Mouse (Mus musculus) kidney, adult 8-10 months (tissue): ENCODE data around the gene Rcl1.

Source experiments
- DNase-seq, 2 experiments: peaks; one replicate each; pipeline ENCODE4 v3.0.0; 2022

Gene Rcl1

GRCm38 (mm10) chr19:29113746-29114649 lies 12.8 kb downstream of the Rcl1 start:
- peak in 1 of 2 experiments; percentile 40 for DNase-seq

- DNase-seq = no peak
Observed at GRCm38 (mm10) chr19:29116796-29117195, 15.6 kb downstream of the Rcl1 start.

- no peak for DNase-seq
Observed at GRCm38 (mm10) chr19:29118196-29118595, 17.0 kb downstream of the Rcl1 start.

- peak; percentile 26 to 34 for DNase-seq
Observed at GRCm38 (mm10) chr19:29120311-29120710, 19.1 kb downstream of the Rcl1 start.

- DNase-seq = peak; percentile 24 to 29
Observed at GRCm38 (mm10) chr19:29121394-29121793, 20.2 kb downstream of the Rcl1 start.

- DNase-seq = no peak
Observed at GRCm38 (mm10) chr19:29124886-29125585, 23.9 kb downstream of the Rcl1 start.

- DNase-seq = no peak
Observed at GRCm38 (mm10) chr19:29126347-29127015, 25.3 kb downstream of the Rcl1 start.

GRCm38 (mm10) chr19:29127331-29127730 lies 26.2 kb downstream of the Rcl1 start:
- no peak for DNase-seq

GRCm38 (mm10) chr19:29128217-29128616 lies 27.0 kb downstream of the Rcl1 start:
- DNase-seq = peak in 1 of 2 experiments; percentile 29

- DNase-seq = peak in 1 of 2 experiments; percentile 24
Observed at GRCm38 (mm10) chr19:29129551-29129950, 28.4 kb downstream of the Rcl1 start.

- no peak for DNase-seq
Observed at GRCm38 (mm10) chr19:29131171-29131570, 30.0 kb downstream of the Rcl1 start.

- peak in 1 of 2 experiments; percentile 27 for DNase-seq
Observed at GRCm38 (mm10) chr19:29134293-29134692, 33.1 kb downstream of the Rcl1 start.

- DNase-seq = no peak
Observed at GRCm38 (mm10) chr19:29135172-29135736, 34.1 kb downstream of the Rcl1 start.

- DNase-seq = no peak
Observed at GRCm38 (mm10) chr19:29138546-29139270, 37.5 kb downstream of the Rcl1 start.

- DNase-seq = no peak
Observed at GRCm38 (mm10) chr19:29139699-29140456, 38.7 kb downstream of the Rcl1 start.

GRCm38 (mm10) chr19:29140933-29141332 lies 39.8 kb downstream of the Rcl1 start:
- no peak for DNase-seq

GRCm38 (mm10) chr19:29142307-29142706 lies 41.1 kb downstream of the Rcl1 start:
- DNase-seq = no peak

- no peak for DNase-seq
Observed at GRCm38 (mm10) chr19:29145421-29145820, 44.2 kb downstream of the Rcl1 start.

- DNase-seq = no peak
Observed at GRCm38 (mm10) chr19:29146820-29147219, 45.6 kb downstream of the Rcl1 start.

- DNase-seq = no peak
Observed at GRCm38 (mm10) chr19:29149583-29149982, 48.4 kb downstream of the Rcl1 start.

- no peak for DNase-seq
Observed at GRCm38 (mm10) chr19:29150038-29150437, 48.9 kb downstream of the Rcl1 start.
